Mouse (Mus musculus) layer of hippocampus, adult 9-11 months (tissue): ENCODE results near the gene Glo1.

Source experiments
- DNase-seq: peaks from one replicate; pipeline ENCODE4 v3.0.0; 2022

Glo1 gene

DNA sequence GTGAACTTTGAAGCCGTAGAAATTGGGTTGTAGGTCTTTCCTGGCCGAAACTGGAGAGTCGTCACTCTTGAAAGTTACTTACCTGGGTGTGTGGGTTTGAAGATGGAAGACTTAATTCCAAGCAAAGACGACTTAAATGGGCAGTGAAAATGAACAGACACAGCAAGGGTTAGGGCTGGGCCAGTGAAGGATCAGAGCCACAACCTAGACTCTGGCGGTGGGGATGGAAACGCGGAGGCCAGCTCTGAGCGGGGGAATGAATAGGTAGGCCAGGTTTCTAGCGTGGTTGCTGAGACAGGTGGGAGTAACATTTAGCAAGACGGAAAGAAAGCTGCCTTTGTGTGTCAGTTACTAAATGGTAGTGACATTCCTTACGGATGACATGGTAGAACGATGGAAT is 49.7 kb downstream of the Glo1 start:
- DNase-seq, result no peak

DNA sequence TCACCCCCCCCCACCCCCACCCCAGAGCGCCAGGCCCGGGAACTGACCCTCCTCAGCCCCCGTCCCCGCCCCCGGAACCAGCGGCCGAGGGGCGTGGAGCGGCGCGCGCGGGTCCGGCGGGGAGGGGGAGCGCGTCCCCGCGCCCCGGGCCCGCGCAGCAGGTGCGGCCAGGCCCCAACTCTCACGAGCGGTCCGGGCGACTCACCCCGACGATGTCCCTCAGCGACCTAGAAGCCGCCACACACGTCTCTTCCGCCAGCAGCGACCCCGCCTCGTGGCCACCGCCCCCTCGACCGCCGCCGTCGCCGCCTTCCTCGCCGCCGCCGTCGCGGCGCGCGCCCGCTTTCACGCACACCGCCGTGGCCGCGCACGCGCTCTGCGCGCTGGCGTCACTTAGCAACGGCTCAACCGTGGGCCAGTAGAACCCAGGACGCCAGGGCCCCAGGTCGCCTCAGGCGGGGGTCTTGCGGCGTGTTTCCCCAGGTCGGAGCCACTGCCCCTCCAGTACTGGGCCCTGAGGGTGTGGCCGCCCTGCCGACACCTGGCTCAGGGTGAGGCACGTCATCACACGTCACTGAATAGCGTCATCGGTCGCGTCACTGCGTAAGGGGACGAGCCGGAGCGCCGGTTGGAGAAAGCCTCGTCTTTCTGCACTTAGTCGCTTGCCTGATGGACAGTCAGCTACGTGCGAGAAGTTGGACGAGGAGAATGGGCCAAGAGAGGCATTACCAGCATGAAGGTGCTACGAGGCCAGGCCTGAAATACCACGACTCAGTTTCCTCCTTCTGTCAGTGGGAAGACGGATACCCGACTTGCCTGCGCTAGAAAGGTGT is 50.5 kb downstream of the Glo1 start, which contains the start of gene Btbd9:
Btbd9 (minus strand) TSS at position 548 of the 833 bp plus-strand sequence.
- DNase-seq, result peak; percentile 93

DNA sequence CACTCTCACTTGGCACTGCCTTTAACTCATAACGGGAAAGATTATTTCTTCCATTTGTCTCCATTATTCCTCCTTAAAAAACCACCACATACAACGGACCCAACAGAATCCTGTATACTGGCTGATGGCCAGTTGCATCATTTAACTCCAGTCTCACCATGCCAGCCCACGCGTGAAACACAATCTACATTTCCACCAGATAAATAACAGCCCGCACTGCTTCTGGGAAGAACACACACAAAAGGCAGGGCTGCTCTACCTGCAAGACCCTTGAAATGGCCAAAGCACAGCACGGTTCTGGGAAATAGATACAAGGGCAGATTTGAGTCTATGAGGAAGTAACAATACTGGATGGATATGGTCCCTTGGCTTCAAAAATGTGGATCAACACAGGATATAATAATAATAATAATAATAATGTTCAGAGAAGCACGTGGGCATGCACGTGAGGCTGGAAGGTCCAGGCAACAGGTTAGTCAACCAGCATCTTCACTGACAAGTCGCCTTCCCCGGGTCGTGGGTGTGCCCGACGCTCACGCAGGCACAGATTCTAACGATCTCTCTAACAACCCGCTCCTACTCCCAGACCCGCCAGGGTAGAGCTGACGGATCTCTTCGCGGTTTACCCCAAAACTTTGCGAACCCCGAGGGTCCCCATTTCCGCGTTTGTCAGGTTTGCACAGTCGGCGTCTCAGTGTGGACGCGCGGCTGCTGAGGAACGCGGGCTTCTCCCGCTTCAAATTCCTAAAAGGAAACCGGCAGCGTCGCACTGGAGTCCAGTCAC is 51.4 kb downstream of the Glo1 start:
- DNase-seq, result peak; percentile 68

DNA sequence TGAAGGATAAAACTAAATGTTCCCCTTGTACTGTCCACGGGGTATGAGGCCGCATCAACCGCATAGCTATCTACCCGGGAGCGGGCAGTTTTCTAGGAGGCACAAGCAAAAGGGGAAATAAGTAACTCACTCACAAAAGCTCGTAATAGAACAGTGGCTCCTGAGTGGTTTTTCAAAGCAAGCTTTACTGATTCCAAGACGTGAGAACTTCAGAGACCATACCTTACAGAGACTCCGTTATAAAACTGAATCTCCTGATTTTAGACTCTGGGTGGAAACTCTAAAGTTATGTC is 51.9 kb downstream of the Glo1 start:
- DNase-seq, result no peak

DNA sequence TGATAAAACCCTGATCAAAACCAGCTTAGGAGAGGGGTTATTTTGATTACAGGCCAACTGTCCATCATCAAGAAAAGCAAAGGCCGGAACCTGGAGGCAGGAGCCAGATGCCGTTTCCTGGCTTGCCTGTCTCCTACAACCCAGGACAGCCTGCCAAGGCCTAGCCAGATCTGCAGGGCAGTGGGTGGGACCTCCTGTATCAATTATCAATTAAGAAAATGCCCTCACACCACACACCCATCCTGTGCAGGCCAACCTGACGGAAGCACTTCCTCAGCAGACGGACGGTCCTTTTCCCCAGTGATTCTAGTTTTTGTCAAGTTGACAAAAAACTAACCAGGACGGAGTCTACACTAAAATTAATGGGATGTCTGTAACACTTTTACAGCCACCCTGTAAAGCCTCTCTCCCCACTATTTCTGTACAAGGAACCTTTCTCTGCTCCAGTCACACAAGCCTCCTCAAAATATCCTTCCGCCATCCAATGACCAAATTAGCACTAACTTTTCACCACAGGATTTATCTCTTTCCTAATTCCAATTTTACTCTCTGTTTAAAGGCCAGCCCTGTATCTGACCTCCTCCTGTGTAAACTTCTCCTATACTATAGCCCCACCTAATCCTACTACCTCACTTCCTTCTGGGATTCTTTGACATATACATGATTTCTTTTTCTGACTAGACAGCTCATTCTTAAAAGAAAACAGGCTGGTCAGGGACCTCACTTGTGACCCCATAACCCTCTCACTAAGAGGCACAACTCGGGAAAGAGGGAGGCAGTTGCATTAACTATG is 52.5 kb downstream of the Glo1 start:
- DNase-seq, result no peak

DNA sequence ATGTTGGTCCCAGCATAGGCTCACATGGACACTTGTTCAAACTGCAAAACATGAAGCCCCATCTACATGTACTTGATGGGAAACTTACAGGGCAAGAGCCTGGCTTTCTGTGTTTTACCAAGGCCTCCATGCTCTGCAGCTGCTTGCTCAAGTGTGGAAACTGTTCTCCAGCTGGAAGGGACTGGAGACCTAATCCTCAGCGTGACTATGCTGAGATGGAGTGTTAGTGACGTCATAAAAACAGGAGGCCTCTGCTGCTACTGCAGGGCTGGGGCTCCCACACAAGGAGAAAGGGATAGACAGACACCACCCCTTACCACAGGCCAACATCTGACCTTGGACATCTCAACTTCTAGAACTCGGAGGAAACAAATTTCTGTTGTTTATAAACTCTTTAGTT is 55.7 kb downstream of the Glo1 start:
- no peak for DNase-seq

DNA sequence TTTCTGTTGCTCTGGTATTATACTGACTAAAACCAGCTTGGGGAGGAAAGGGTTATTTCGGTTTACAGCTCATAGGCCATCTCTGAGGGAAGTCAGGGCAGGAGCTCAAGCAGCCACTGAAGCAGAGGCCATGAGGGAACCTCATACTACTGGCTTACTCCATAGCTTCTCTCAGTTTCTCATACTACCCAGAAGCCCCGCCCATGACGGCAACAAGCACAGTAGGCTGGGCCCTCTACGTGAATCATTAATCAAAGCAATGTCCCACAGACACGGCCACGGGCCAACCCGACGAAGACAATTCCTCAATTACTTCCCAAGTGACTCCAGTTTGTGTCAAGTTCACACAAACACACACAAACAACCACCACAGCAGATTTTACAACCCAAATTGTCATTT is 56.5 kb downstream of the Glo1 start:
- DNase-seq, result no peak

DNA sequence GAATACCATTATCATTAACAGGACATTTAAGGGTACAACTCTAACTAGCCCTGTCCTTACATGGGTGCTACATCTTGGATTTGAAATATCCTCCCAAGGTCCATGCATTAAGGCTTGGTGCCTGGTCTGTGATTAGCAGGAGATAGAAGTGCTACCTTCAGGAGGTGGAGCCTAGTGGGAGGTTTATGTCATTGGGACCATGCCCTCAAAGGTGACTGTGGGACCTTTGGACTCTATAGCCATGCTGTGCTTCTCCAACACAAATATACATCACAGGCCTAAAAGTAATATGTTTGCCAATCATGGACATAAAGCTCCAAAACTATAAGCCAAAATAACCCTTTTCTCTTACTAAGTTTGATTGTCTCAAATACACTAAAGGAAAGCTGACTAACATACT is 58.2 kb downstream of the Glo1 start:
- DNase-seq, result no peak

DNA sequence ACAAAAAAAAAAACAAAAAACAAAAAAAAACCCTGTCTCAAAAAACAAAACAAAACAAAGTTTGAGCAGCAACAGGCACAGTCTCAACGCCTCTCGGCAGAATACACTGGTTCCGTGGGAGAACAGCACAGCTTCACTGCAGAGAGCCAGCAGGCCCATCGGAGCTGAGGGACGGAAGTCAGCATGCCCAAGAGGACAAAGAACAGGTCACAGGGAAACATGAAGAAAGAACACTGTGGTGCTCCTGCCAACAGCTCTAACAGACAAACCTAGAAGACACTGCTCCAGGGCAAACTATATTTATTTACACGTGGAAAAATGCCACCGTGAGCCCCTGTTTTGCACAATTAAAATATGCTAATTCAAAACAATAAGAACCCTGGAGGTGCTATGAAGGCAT is 61.7 kb downstream of the Glo1 start:
- DNase-seq, result no peak

DNA sequence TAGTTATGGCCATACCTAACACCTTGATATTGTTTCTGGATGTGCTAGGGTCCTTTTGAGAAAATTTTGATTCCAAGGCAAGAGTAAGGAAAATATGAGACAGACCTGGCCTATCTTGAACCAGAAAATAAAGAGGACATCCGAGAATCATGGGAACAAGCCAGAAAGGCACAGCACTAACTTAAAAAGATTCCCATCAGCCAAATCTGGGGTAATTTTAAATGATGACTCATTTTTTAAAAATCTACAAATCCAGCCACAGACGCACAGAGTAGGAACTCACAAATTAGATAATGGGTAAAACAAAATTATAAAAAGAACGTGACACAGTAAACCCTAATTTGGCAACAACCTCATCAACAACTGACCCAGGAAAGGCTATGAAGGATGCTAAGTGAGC is 62.3 kb downstream of the Glo1 start:
- DNase-seq, result no peak

DNA sequence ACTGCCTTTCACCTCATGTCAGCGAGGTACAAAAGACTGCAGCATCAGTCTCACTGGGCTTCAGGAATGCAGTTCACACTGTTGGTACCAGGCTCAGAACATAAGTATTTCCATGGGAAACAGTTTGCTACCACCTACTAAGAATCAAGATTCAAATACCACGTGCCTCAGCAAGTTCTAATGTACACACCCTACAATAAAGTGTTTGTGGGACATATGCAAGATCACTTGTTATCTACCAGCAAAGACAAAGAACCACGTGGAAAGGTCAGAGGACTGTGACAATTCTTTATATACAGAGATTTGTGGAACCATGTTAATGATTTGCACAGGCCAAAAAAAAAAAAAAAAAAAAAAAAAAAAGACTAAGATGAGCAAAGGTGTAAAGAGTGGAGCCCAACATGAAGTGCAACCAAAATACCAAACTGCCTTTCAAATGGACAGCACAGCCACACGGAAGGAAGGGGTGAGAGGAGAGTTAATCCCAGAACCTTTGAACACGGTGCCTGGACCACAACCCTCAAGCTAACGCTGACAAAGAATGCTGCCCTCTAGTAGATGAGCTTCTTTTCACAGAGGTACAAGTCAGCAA is 63.1 kb downstream of the Glo1 start:
- DNase-seq, result no peak

DNA sequence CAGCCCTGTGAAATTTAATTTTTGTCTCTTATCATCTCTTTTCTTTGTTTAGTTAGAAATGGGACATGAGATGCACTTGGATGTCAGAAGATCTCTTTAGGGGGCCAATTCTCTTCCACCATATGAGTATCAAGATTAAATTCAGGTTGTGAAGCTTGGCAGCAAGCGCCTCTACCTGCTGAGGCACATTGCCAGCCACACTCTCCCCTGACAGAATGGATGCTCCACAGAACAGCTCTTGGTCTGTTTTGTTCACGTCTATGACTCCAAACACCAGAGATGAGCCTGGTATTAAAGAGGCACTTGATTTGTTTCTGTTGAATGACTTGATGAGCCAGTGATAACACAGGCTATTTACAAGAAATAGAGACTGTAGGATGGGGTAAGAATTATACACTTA is 63.9 kb downstream of the Glo1 start:
- DNase-seq, result no peak

DNA sequence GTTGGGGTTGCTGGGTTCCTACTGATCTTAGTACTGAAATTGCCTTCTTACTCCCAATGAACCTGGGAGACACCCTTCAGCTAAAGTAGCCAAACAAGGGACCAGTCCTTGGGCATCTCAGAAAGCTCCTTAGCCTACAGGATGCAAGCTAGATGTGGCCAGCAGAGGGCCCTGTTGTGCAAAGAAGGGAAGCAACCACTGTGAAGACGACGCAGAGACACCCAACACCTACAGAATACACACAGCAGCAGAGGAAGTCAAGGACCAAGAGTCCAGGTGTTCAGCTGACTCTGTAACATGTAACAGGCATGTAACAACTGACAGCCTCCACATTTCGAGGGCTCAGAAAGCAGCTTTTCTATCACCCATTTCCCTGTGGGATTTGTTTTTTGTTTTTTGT is 67.1 kb downstream of the Glo1 start:
- no peak for DNase-seq

DNA sequence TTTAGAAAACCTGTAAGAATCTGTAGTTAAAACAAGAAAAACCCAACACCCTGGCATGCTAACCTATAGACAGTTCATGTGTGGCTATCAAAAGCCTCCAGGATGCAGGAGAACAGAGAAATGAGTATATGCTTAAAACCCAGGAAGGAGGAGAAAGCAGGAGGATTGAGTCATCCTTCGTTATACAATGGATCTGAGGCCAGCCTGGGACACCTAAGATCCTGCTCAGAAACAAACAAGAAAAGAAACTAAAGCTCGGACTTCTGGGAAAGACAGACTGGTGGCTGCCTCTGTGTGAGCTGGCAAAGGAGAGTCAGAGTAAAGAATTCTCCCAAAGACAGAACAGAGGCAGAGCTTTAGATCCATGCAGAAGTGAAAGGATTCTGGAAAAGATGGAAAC is 68.0 kb downstream of the Glo1 start:
- no peak for DNase-seq

DNA sequence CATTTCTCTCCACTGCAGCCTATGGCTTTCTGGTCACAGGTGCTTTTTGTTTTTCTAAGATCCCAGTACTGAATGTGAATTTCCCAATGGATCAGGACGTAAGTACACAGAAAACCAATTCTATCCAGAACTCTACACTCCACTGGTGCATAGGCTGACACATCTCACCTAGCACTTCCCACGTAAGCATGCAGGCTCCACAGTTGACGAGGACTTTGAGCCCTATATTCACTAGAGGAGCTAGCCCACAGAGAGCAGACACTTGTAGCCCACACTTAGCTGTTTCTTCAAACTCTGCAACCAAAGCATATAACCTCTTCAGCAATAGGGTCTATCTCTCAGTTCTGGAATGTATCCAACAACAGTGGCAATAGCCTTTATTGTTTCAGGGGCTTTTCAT is 70.2 kb downstream of the Glo1 start:
- no peak for DNase-seq

DNA sequence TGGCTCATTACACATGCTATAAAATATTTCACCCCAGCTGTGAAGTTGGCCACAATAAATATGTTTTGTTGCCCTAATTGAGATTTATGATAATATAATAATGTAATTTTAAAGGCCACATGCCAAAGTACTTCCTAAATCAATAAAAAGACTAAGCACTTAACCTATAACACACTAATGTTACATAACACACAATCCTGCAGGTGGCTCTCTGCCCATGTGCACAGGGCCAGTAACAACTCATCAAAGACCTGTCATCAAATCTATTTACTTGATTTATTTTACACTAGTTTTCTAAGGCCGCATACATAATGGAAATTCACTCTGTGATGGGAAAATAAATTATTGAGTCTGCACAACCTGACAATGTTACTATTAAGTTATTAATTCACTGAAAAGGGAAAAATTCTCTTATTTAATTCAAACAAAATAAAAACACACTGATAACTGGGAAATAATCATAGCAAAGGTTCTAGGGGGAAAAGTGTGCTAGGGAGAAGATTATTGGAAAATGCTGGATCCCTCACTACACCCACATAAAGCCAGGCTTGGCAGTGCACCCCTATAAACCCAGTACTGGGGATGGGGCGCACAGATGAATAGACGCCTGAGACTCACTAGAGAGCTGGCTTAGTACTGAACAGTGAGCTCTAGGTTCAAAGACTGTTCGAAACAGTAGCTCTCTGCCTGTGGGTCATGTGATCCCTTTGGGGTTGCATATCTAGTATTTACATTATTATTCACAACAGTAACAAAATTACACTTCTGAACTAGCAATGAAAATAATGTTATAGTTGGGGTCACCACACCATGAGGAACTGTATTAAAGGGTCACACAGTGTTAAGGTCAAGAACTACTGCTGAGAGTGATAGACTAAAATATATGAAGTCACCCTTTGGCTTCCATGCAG is 73.4 kb downstream of the Glo1 start:
- no peak for DNase-seq

DNA sequence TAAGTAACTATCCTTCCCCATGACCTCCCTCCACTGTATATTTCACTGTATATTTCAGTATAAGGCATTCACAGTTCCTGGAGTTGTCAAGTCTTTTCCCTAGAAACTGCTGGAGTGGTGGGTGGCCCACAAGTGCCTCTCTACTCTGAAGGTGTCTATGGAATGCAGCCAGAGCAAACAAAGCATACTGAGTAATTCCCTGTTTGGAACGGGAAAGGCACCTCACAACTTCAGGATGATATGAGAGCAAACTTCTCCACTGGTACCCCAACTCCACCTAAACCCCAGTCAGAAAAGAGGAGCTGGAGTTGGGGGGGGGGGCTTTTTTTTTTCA is 75.9 kb downstream of the Glo1 start:
- DNase-seq, result no peak

DNA sequence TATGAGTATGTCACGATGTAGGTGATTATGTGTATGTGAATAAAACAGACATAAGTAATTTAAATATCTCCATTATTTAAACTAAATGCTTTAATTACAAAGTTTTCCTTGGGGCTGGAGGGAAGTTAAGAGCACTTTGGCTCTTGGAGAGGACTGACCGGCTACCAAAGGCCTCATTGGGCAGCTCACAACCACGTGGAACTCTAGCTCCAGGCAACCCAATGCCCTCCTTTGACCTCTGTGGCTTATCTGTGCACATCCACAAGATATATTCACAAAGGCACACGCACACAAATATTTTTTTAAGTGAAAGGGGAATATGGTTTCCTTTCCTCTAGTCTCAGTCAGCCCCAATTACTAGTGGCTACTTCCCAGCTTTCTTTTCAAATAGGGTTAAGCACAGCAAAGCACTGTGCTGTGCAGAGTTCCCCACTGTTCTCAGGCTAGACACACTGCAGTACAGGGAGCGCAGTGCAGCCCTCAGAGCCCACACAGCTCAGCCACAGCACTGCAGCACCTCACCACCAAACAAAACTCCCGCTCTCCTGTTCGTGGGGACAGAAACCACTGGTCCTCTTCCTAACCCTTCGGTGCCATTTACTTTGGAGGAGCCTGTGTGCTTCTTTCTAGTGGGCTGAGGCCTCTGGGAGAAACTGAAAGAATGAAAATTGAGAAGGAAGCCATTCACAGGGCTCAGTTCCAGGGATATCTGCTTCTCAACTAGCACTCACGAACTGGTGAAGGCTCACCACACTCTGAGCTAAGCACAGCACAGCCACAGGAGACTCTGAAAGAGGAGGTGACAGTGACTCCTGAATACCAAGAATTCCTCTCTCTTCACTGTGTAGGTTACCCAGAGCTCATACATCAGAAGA is 76.5 kb downstream of the Glo1 start:
- DNase-seq, result no peak

DNA sequence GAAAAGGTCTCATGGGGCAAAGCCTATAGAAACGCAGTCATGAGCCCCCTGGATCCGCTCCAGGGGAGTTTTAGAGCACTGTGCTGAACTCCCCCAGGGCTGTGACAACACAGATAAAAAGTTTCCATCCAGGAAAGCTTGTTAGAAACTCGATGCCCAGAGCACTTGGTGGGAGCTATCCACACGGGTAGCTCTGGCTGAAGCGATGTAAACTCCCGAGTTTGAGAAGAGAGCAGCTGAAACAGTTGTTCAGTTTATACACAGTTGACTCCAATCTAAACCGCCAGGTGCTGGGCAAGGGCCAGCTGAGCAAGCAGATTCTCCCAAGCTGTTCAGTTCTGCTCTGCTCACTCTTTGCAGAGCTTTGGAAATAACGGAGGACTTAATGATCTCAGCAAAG is 87.6 kb downstream of the Glo1 start:
- peak; percentile 81 for DNase-seq

DNA sequence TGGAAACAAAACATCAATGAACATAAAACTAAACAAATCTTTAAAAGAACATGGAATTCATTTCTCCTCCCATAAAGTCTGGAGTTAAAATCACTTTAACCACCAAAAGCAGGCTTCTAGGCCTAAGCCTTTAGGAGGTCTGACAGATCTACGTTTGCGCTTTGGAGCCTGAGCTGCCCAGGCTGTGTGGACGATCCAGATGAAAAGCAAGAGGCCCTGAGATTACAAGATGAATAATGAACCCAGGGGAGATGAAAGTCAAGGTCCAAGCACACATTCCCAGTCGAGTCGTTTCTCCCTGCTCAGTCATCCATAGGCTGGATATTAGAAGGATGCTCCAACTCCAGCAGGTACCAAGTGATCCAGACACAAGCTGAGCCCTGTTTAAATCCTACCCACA is 90.0 kb downstream of the Glo1 start:
- DNase-seq, result no peak
